Mouse (Mus musculus) small intestine, adult 2 months (tissue): Measurements from ENCODE around the gene Uqcr11. TPM values are rescaled to one million over a fixed set of nuclear protein-coding genes. Genes with fewer than 3 reads are reported as not detected.
A peak's percentile ranks its signal among the peaks of the same experiment; 100 is the strongest.

Source experiments
- H3K27ac ChIP-seq: fragments of 200-500 bp; 2 replicates; pipeline ENCODE4 v1.5.1; 2012; ENCODE audit warnings: low read depth, low read length, control low read depth, inconsistent platforms; ENCODE audit not compliant: insufficient read depth
- H3K27me3 ChIP-seq: fragments of 200-500 bp; 2 replicates; pipeline ENCODE4 v1.6.1; 2012; ENCODE audit warnings: mild to moderate bottlenecking, moderate library complexity, low read length, inconsistent platforms; ENCODE audit not compliant: control insufficient read depth, insufficient read depth
- H3K36me3 ChIP-seq: fragments of 200-500 bp; 2 replicates; pipeline ENCODE4 v1.6.1; 2012; ENCODE audit warnings: mild to moderate bottlenecking, low read length, control low read depth, inconsistent platforms; ENCODE audit not compliant: control insufficient read depth, insufficient read depth
- H3K4me1 ChIP-seq: fragments of 200-500 bp; 2 replicates; pipeline ENCODE4 v1.6.1; 2012; ENCODE audit warnings: low read length, inconsistent platforms, mixed read lengths; ENCODE audit not compliant: control insufficient read depth, insufficient read depth, insufficient read length
- H3K4me3 ChIP-seq: fragments of 200-500 bp; 2 replicates; pipeline ENCODE4 v1.5.1; 2012; ENCODE audit warnings: low read depth, mild to moderate bottlenecking, control low read depth, inconsistent platforms, low read length, moderate library complexity
- CTCF ChIP-seq: fragments of 200-500 bp; IDR thresholded peaks from 2 replicates; pipeline ENCODE4 v1.5.1; 2012; ENCODE audit warnings: low read depth, mild to moderate bottlenecking, control low read depth, inconsistent platforms, low read length, moderate library complexity, mixed read lengths; ENCODE audit not compliant: insufficient replicate concordance, insufficient read length; ENCODE audit errors: extremely low read depth
- POLR2A ChIP-seq: fragments of 200-500 bp; IDR thresholded peaks from 2 replicates; pipeline ENCODE4 v1.6.1; 2012; ENCODE audit warnings: low read depth, mild to moderate bottlenecking, control low read depth, inconsistent platforms, low read length, moderate library complexity
- WGBS: fragments of 180-500 bp; shearing (Covaris S2); methylation state at CpG from one replicate; pipeline ENCODE4 v1.1.7; 2018; 5-methylcytosine and 5-hydroxymethylcytosine counted together
- polyA plus RNA-seq: library from polyadenylated mRNA; depleted of rRNA; stranded (reverse); fragments of >200 nt; gene quantifications from 2 replicates; pipeline ENCODE4 v1.2.3, GENCODE M21; 2012; rRNA removed

Uqcr11 gene
- polyA plus RNA-seq, 1 experiment, result 2,588 TPM

GRCm38 (mm10) chr10:80357994-80358639 is 48.5 kb downstream of the Uqcr11 start:
- H3K4me3 ChIP-seq, result peak overlapping the region; percentile 48
- WGBS, result 7% methylated on average over 31 of the region's 31 CpGs
- H3K4me1 ChIP-seq, result peaks cover 11% of the 10 kb centered on the region; the same call in 1 of the 2 replicates
- no peaks in the 10 kb centered on the region for H3K36me3 ChIP-seq
- peaks cover 19% of the 10 kb centered on the region for H3K27me3 ChIP-seq
- TF ChIP-seq CTCF, result no peak
- TF ChIP-seq POLR2A, result no peak
- H3K27ac ChIP-seq, result no peak overlapping the region

GRCm38 (mm10) chr10:80357336-80357735 is 49.3 kb downstream of the Uqcr11 start:
- TF ChIP-seq POLR2A, result no peak
- no peak for TF ChIP-seq CTCF
- peaks cover 19% of the 10 kb centered on the region for H3K27me3 ChIP-seq
- H3K36me3 ChIP-seq, result no peaks in the 10 kb centered on the region
- H3K27ac ChIP-seq, result no peak overlapping the region
- H3K4me3 ChIP-seq, result no peak overlapping the region
- WGBS, result 21% methylated on average over 7 of the region's 7 CpGs
- H3K4me1 ChIP-seq, result peaks cover 14% of the 10 kb centered on the region

- Histone ChIP-seq H3K4me3 (peak overlapping the region; percentile 12; the same call in 1 of the 2 replicates), H3K4me1 (peaks cover 17% of the 10 kb centered on the region), H3K27me3 (peaks cover 19% of the 10 kb centered on the region), H3K36me3 (no peaks in the 10 kb centered on the region), H3K27ac (no peak overlapping the region)
- 2% methylated on average over 34 of the region's 34 CpGs for WGBS
- no peak for TF ChIP-seq CTCF
- TF ChIP-seq POLR2A, result no peak
These were observed 49.9 kb downstream of the Uqcr11 start for GRCm38 (mm10) chr10:80356737-80357136.

- Histone ChIP-seq H3K4me3 (peak within 1 kb of the TSS; percentile 12; the same call in 1 of the 2 replicates), H3K4me1 (peaks cover 21% of the 10 kb centered on the region), H3K27ac (no peak within 1 kb of the TSS), H3K27me3 (peaks cover 19% of the 10 kb centered on the region), H3K36me3 (no peaks in the 10 kb centered on the region)
- no peak for TF ChIP-seq POLR2A
- no peak for TF ChIP-seq CTCF
- WGBS, result 2% methylated on average over 53 of the region's 53 CpGs
These were observed 50.5 kb downstream of the Uqcr11 start, which contains the start of gene Plk5 for GRCm38 (mm10) chr10:80356001-80356682. Plk5 (plus strand) TSS chr10:80356459.

GRCm38 (mm10) chr10:80355431-80355830 is 51.2 kb downstream of the Uqcr11 start:
- Histone ChIP-seq H3K27ac (no peak overlapping the region), H3K36me3 (no peaks in the 10 kb centered on the region), H3K4me3 (no peak overlapping the region), H3K27me3 (peaks cover 19% of the 10 kb centered on the region), H3K4me1 (peaks cover 27% of the 10 kb centered on the region)
- TF ChIP-seq CTCF, result no peak
- TF ChIP-seq POLR2A, result no peak
- WGBS, result 25% methylated on average over 9 of the region's 9 CpGs

Other genes with a start within 250 kb of the Uqcr11 start
- gene Cirbp, start 240.8 kb downstream of the Uqcr11 start, polyA plus RNA-seq, result 18.5 and 48.0 TPM in 2 replicates
- 6.8 and 9.0 TPM in 2 replicates for gene 1600002K03Rik, start 233.9 kb downstream of the Uqcr11 start, polyA plus RNA-seq
- gene Efna2, start 227.3 kb downstream of the Uqcr11 start, polyA plus RNA-seq, result 1.5 and 1.8 TPM in 2 replicates
- 11.6 and 23.7 TPM in 2 replicates for gene Mum1, start 180.4 kb downstream of the Uqcr11 start, polyA plus RNA-seq
- gene Ndufs7, start 157.7 kb downstream of the Uqcr11 start, polyA plus RNA-seq, result 800 and 1,176 TPM in 2 replicates
- 13.1 and 55.2 TPM in 2 replicates for gene Gamt, start 145.8 kb downstream of the Uqcr11 start, polyA plus RNA-seq
- 46.6 and 89.3 TPM in 2 replicates for gene Dazap1, start 145.3 kb downstream of the Uqcr11 start, polyA plus RNA-seq
- gene Rps15, start 114.4 kb downstream of the Uqcr11 start, polyA plus RNA-seq, result 741 and 887 TPM in 2 replicates
- gene Apc2, start 110.9 kb downstream of the Uqcr11 start, polyA plus RNA-seq, result 0.65 and 0.96 TPM in 2 replicates
- gene 2310011J03Rik, start 86.3 kb downstream of the Uqcr11 start, polyA plus RNA-seq, result 47.4 and 74.1 TPM in 2 replicates
- 18.0 and 27.0 TPM in 2 replicates for gene Pcsk4, start 77.3 kb downstream of the Uqcr11 start, polyA plus RNA-seq
- gene Reep6, start 76.9 kb downstream of the Uqcr11 start, polyA plus RNA-seq, result 186 and 287 TPM in 2 replicates
- 74.2 and 136 TPM in 2 replicates for gene Adamtsl5, start 58.4 kb downstream of the Uqcr11 start, polyA plus RNA-seq
- 0.75 and 5.9 TPM in 2 replicates for gene Plk5, start 50.4 kb downstream of the Uqcr11 start, polyA plus RNA-seq
- gene Mex3d, start 19.2 kb downstream of the Uqcr11 start, polyA plus RNA-seq, result 10.3 and 20.6 TPM in 2 replicates
- 55.1 and 85.7 TPM in 2 replicates for gene Mbd3, start 7.3 kb downstream of the Uqcr11 start, polyA plus RNA-seq
- 45.6 and 101 TPM in 2 replicates for gene Tcf3, start 26.8 kb upstream of the Uqcr11 start, polyA plus RNA-seq
- 0.29 and 2.8 TPM in 2 replicates for gene Onecut3, start 88.0 kb upstream of the Uqcr11 start, polyA plus RNA-seq
- gene Atp8b3, start 132.3 kb upstream of the Uqcr11 start, polyA plus RNA-seq, result not detected in 2 replicates
- gene Rexo1, start 154.7 kb upstream of the Uqcr11 start, polyA plus RNA-seq, result 33.1 and 63.7 TPM in 2 replicates
- 18.4 and 33.2 TPM in 2 replicates for gene Klf16, start 170.5 kb upstream of the Uqcr11 start, polyA plus RNA-seq
- 381 and 644 TPM in 2 replicates for gene Abhd17a, start 183.5 kb upstream of the Uqcr11 start, polyA plus RNA-seq
- gene Scamp4, start 196.0 kb upstream of the Uqcr11 start, polyA plus RNA-seq, result 84.0 and 130 TPM in 2 replicates
- 18.2 and 23.9 TPM in 2 replicates for gene Adat3, start 196.1 kb upstream of the Uqcr11 start, polyA plus RNA-seq
- 1.3 and 2.2 TPM in 2 replicates for gene Gm49322, start 199.2 kb upstream of the Uqcr11 start, polyA plus RNA-seq
- 115 and 266 TPM in 2 replicates for gene Csnk1g2, start 216.0 kb upstream of the Uqcr11 start, polyA plus RNA-seq